Mouse (Mus musculus) cortical plate, adult 2 months (tissue): ENCODE data around the gene Astn2.

Source experiments
- CTCF ChIP-seq: fragments of 200-500 bp; IDR thresholded peaks from 2 replicates; pipeline ENCODE4 v1.5.1; 2011; ENCODE audit warnings: mild to moderate bottlenecking, control low read depth, low read length; ENCODE audit not compliant: insufficient read depth; ENCODE audit errors: extremely low read depth
- POLR2A ChIP-seq: fragments of 200-500 bp; IDR thresholded peaks from 2 replicates; pipeline ENCODE4 v1.6.1; 2011; ENCODE audit warnings: mild to moderate bottlenecking, low read length, control low read depth; ENCODE audit not compliant: insufficient read depth; ENCODE audit errors: extremely low read depth

GRCm38 (mm10) chr4:65762116-65762515, 642.3 kb downstream of the Astn2 start:
- TF ChIP-seq POLR2A (no peak), CTCF (no peak)
